8 mouse cellular contexts compared by ENCODE assay signal in the genomic region with DNA sequence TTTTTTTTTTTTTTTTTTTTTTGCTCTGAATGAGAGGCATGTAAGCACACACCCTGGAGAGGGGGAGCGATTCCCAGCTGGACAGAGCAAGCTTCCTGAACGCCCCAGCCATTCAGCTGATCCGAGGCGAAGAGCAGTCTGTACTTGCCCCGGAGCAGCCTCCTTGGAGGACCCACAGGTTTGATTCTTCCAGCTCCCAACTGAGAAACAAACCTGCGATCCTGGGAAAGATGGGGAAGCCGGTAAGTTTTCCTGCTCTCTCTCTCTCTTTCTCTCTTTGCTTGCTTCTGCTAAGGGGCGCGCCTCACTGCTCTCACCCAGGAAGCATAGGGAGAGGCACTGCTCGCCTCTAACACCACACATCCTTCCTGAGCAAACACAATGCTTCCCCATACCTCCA. TPM values are rescaled to one million over a fixed set of nuclear protein-coding genes. Genes with fewer than 3 reads are reported as not detected.
DNase-seq lines count a peak whose midpoint lies in the region; ATAC-seq and TF ChIP-seq lines count a peak whose summit lies in the region.

TSS of gene Mid1 (plus strand) at position 69 of the 400 bp plus-strand sequence.

- CTCF ChIA-PET in Patski (lab: Charles Lee) = interaction anchor here (0.6 kb wide), 1 partner anchor 16 kb away, joined by 3 read pairs; no protein-coding TSS in a partner anchor

- TF ChIP-seq POLR2A in limb, embryonic 14.5 days (IDR thresholded peaks at IDR 0.05; ENCODE audit: borderline replicate concordance, extremely low read depth, insufficient read depth, insufficient read length) = no peak
- TF ChIP-seq POLR2A in myocyte (IDR thresholded peaks at IDR 0.05; ENCODE audit: insufficient read length, low read depth) = no peak

- POLR2A ChIA-PET in Patski (lab: Charles Lee) = interaction anchor here (0.7 kb wide), 3 partner anchors 12 to 117 kb away, joined by 7 to 15 read pairs (median 7); no protein-coding TSS in a partner anchor

- H3K4me1 ChIP-seq in forebrain, embryonic 10.5 days = peaks cover 7% of the 10 kb centered on the region; the same call in 1 of the 2 replicates
- no peaks in the 10 kb centered on the region for H3K4me1 ChIP-seq in hindbrain, embryonic 12.5 days
- H3K4me1 ChIP-seq in limb, embryonic 14.5 days (ENCODE audit: control insufficient read depth, insufficient read depth, low read length) = no peaks in the 10 kb centered on the region

- H3ac ChIP-seq in myocyte (ENCODE audit: control insufficient read depth, insufficient read length) = no peak within 1 kb of the TSS

- no peaks in the 10 kb centered on the region for H3K27me3 ChIP-seq in Patski
- peaks cover 92% of the 10 kb centered on the region for H3K27me3 ChIP-seq in forebrain, embryonic 10.5 days (ENCODE audit: poor library complexity, severe bottlenecking)
- H3K27me3 ChIP-seq in hindbrain, embryonic 12.5 days = peaks cover 18% of the 10 kb centered on the region
- no peaks in the 10 kb centered on the region for H3K27me3 ChIP-seq in limb, embryonic 14.5 days (ENCODE audit: control insufficient read depth, insufficient read depth, low read length)
- no peaks in the 10 kb centered on the region for H3K27me3 ChIP-seq in myocyte (ENCODE audit: control insufficient read depth, insufficient read depth, insufficient read length)

- WGBS in forebrain, embryonic 10.5 days = 17% methylated on average over 10 of the region's 10 CpGs
- 23% methylated on average over 10 of the region's 10 CpGs for WGBS in hindbrain, embryonic 12.5 days
- 25% methylated on average over 10 of the region's 10 CpGs for WGBS in limb, embryonic 14.5 days

- in situ Hi-C loops in Patski (cut with MboI; ENCODE audit: low pct_unique_long_range_greater_than_20kb) = loop anchor here (5.0 to 10.0 kb wide), 3 partner anchors 102 to 360 kb away; partner anchors contain the start of gene Hccs

- H3K27ac ChIP-seq in forebrain, embryonic 10.5 days = peak within 1 kb of the TSS; percentile 69
- H3K27ac ChIP-seq in hindbrain, embryonic 12.5 days = no peak within 1 kb of the TSS
- H3K27ac ChIP-seq in limb, embryonic 14.5 days (replicated peaks; ENCODE audit: low read depth, low read length) = no peak within 1 kb of the TSS

- TF ChIP-seq CTCF in Patski (IDR thresholded peaks at IDR 0.05) = no peak

- H3K79me2 ChIP-seq in myocyte (ENCODE audit: control insufficient read depth, insufficient read depth) = no peaks in the 10 kb centered on the region

- H3K4me3 ChIP-seq in forebrain, embryonic 10.5 days = peak within 1 kb of the TSS; percentile 42
- peak within 1 kb of the TSS; percentile 18 for H3K4me3 ChIP-seq in hindbrain, embryonic 12.5 days
- peak within 1 kb of the TSS; percentile 30 for H3K4me3 ChIP-seq in limb, embryonic 14.5 days (replicated peaks; ENCODE audit: low read length)
- H3K4me3 ChIP-seq in myocyte = no peak within 1 kb of the TSS

- H3K36me3 ChIP-seq in forebrain, embryonic 10.5 days (replicated peaks) = no peaks in the 10 kb centered on the region
- H3K36me3 ChIP-seq in hindbrain, embryonic 12.5 days = no peaks in the 10 kb centered on the region
- H3K36me3 ChIP-seq in limb, embryonic 14.5 days (ENCODE audit: control insufficient read depth, insufficient read depth, low read length) = no peaks in the 10 kb centered on the region
- H3K36me3 ChIP-seq in myocyte (ENCODE audit: control insufficient read depth, insufficient read depth) = no peaks in the 10 kb centered on the region

- no peak within 1 kb of the TSS for H3K9ac ChIP-seq in hindbrain, embryonic 12.5 days
- H3K9ac ChIP-seq in limb, embryonic 14.5 days (ENCODE audit: low read depth, low read length, severe bottlenecking) = peak within 1 kb of the TSS; percentile 56

- peak; percentile 91 for ATAC-seq in Patski
- 0 out of 2 replicates have a peak, but pooled peaks have one; percentile 46 for ATAC-seq in hindbrain, embryonic 12.5 days (ENCODE audit: low FRiP score)
- ATAC-seq in limb, embryonic 14.5 days (ENCODE audit: low FRiP score, low read depth) = no peak; the same call in 1 of the 2 replicates

- H3K4me2 ChIP-seq in hindbrain, embryonic 12.5 days (replicated peaks) = peak within 1 kb of the TSS; percentile 41
- H3K4me2 ChIP-seq in limb, embryonic 14.5 days (replicated peaks; ENCODE audit: low read depth, low read length, severe bottlenecking) = peak within 1 kb of the TSS; percentile 44
- peak within 1 kb of the TSS; percentile 46 for H3K4me2 ChIP-seq in myocyte (ENCODE audit: low read depth)

- H3K9me3 ChIP-seq in forebrain, embryonic 10.5 days = no peaks in the 10 kb centered on the region
- H3K9me3 ChIP-seq in hindbrain, embryonic 12.5 days (replicated peaks) = no peaks in the 10 kb centered on the region
- H3K9me3 ChIP-seq in limb, embryonic 14.5 days (ENCODE audit: control insufficient read depth, low read length) = no peaks in the 10 kb centered on the region

- DNase-seq in 3134 (ENCODE audit: extremely low read depth, insufficient read length, low spot score) = peak; percentile 34
- no peak for DNase-seq in Patski (ENCODE audit: low read depth, low spot score)
- peak; percentile 21 for DNase-seq in forebrain, embryonic 10.5 days (ENCODE audit: extremely low spot score, low spot score)
- DNase-seq in limb, embryonic 14.5 days (ENCODE audit: low spot score) = no peak
- DNase-seq in thymus, postnatal 36 days = no peak
- DNase-seq in spleen, postnatal 36 days (ENCODE audit: low spot score in 2 of 2) = no peak

TF ChIP-seq in myocyte, 11 proteins besides CTCF, POLR2A, EP300 and RAD21:
- no peak for TF ChIP-seq TCF12 (IDR thresholded peaks at IDR 0.05; ENCODE audit: insufficient read depth, poor library complexity, severe bottlenecking)
- no peak for TF ChIP-seq MAX (IDR thresholded peaks at IDR 0.05; ENCODE audit: low read depth)
- no peak for TF ChIP-seq TCF3 (IDR thresholded peaks at IDR 0.05; ENCODE audit: insufficient read length, low read depth)

RNA-seq across cellular contexts. Expression of gene Mid1, which starts in this region (rescaled TPM):
- 105 TPM for polyA plus RNA-seq in Patski (2021)
- polyA plus RNA-seq in forebrain, embryonic 10.5 days (2016; fragmentation: Nextera tagmentation; extraction: Ambion mirVana) = 22.3 and 23.3 TPM in 2 replicates
- 11.9 and 13.0 TPM in 2 replicates for polyA plus RNA-seq in hindbrain, embryonic 12.5 days (2016; fragmentation: Nextera tagmentation; extraction: Ambion mirVana)
- 17.3 and 24.7 TPM in 2 replicates for polyA plus RNA-seq in limb, embryonic 14.5 days (2012; rRNA removed)
- polyA plus RNA-seq in limb, embryonic 14.5 days (2014; fragmentation: Nextera tagmentation; extraction: Ambion mirVana) = 11.1 and 12.5 TPM in 2 replicates
- polyA plus RNA-seq in myocyte (2012; fragmentation: generic; extraction: Trizol) = 54.0 TPM

Comparison
In these comparisons a context has a peak if more than half of its experiments do, and no peak if none do; other contexts are left out.
1. DNase-seq: peak in 3134 (single experiment) and forebrain, embryonic 10.5 days (single experiment); none in Patski (single experiment), limb, embryonic 14.5 days (single experiment), thymus, postnatal 36 days (0 of 2) and spleen, postnatal 36 days (0 of 2).
2. Peak in every context shown above with its lines, with median percentiles within 50 percentile points of each other: H3K4me2 ChIP-seq.